Mouse (Mus musculus) ES-Bruce4 (cell line): ENCODE results near the gene Inpp4b. TPM values are rescaled to one million over a fixed set of nuclear protein-coding genes. Genes with fewer than 3 reads are reported as not detected.

Source experiments
- H3K27ac ChIP-seq: 2 replicates; pipeline ENCODE4 v1.5.1; 2012; ENCODE audit warnings: low read length, inconsistent platforms; ENCODE audit not compliant: insufficient read depth
- H3K27me3 ChIP-seq: 2 replicates; pipeline ENCODE4 v1.6.1; 2012; ENCODE audit warnings: mild to moderate bottlenecking, low read length, inconsistent platforms; ENCODE audit not compliant: control insufficient read depth, poor library complexity, insufficient read depth, severe bottlenecking
- H3K36me3 ChIP-seq: 2 replicates; pipeline ENCODE4 v1.6.1; 2012; ENCODE audit warnings: inconsistent platforms, mild to moderate bottlenecking, low read length, moderate library complexity; ENCODE audit not compliant: control insufficient read depth, poor library complexity, insufficient read depth, severe bottlenecking
- H3K4me1 ChIP-seq: one replicate; pipeline ENCODE4 v1.8.1; 2011; ENCODE audit warnings: low read length; ENCODE audit not compliant: control insufficient read depth, insufficient read depth
- H3K4me3 ChIP-seq: 2 replicates; pipeline ENCODE4 v1.5.1; 2011; ENCODE audit warnings: low read depth, mild to moderate bottlenecking, low read length
- H3K9ac ChIP-seq: 2 replicates; pipeline ENCODE4 v1.6.1; 2012; ENCODE audit warnings: low read depth, mild to moderate bottlenecking, inconsistent platforms; ENCODE audit not compliant: poor library complexity, severe bottlenecking
- H3K9me3 ChIP-seq: replicated peaks from 2 replicates; pipeline ENCODE4 v1.6.1; 2012; ENCODE audit warnings: mild to moderate bottlenecking, low read length, inconsistent platforms; ENCODE audit not compliant: control insufficient read depth, poor library complexity, insufficient read depth, severe bottlenecking
- CTCF ChIP-seq: IDR thresholded peaks from one replicate; pipeline ENCODE4 v1.8.1; 2011; ENCODE audit warnings: low read depth, low read length
- EP300 ChIP-seq: IDR thresholded peaks from 2 replicates; pipeline ENCODE4 v1.6.1; 2011; ENCODE audit warnings: low read depth, low read length; ENCODE audit not compliant: insufficient read depth
- POLR2A ChIP-seq: IDR thresholded peaks from one replicate; pipeline ENCODE4 v1.8.1; 2011; ENCODE audit warnings: low read length; ENCODE audit not compliant: insufficient read depth
- polyA plus RNA-seq: library from polyadenylated mRNA; stranded (reverse); fragments of >200 nt; gene quantifications from 2 replicates; pipeline ENCODE4 v1.2.4, GENCODE M21; 2011; ENCODE audit warnings: low read depth; ENCODE audit not compliant: missing spikeins, insufficient read depth, insufficient read length

The Inpp4b gene
- polyA plus RNA-seq, 1 experiment = not detected

DNA sequence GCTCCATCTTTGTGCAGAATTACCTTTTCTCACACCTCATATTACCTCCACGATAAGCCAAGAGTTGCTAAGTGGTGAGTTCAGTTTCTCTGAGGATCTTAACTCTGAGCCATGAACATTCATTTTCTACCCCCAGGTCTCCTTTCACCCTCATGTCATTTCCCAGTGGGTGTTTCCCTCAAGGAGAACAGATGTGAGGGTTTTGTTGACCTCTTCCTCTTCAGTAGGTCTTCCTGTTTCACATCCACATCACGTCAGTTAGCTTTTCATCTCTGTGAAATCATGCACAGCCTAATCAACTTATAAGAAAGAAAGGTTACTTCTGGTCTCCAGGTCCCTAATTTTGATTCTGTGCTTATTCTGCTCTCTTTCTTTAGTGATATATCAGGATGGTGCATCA lies 124.4 kb downstream of the Inpp4b start:
- no peak overlapping the region for H3K4me3 ChIP-seq
- no peaks in the 10 kb centered on the region for H3K36me3 ChIP-seq
- no peak overlapping the region for H3K9ac ChIP-seq
- no peaks in the 10 kb centered on the region for H3K27me3 ChIP-seq
- no peak overlapping the region for H3K27ac ChIP-seq
- no peaks in the 10 kb centered on the region for H3K9me3 ChIP-seq
- TF ChIP-seq CTCF = no peak
- no peak for TF ChIP-seq POLR2A
- no peak for TF ChIP-seq EP300
- no peaks in the 10 kb centered on the region for H3K4me1 ChIP-seq

DNA sequence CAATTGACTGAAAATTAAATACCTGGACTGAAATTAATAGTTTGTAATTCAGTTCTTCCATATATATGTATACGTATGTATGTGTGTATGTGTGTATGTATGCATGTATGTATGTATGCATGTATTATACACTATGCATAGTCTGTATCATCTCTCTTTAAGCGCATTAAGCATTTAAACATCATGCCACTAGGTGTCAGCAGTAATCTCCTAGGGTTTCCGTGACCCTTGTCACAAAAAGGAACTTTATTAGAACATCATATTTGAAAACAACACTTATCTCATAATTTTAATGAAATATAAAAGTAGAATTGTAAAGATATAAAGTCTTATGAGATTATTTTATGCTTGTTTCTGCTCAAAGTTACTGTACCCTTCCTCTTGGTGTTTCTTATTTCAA lies 136.3 kb downstream of the Inpp4b start:
- H3K27ac ChIP-seq = no peak overlapping the region
- H3K27me3 ChIP-seq = no peaks in the 10 kb centered on the region; the same call in 1 of the 2 replicates
- H3K36me3 ChIP-seq = no peaks in the 10 kb centered on the region
- H3K4me1 ChIP-seq = no peaks in the 10 kb centered on the region
- H3K4me3 ChIP-seq = no peak overlapping the region
- TF ChIP-seq EP300 (no peak), POLR2A (no peak), CTCF (no peak)
- H3K9me3 ChIP-seq = no peaks in the 10 kb centered on the region
- H3K9ac ChIP-seq = no peak overlapping the region

DNA sequence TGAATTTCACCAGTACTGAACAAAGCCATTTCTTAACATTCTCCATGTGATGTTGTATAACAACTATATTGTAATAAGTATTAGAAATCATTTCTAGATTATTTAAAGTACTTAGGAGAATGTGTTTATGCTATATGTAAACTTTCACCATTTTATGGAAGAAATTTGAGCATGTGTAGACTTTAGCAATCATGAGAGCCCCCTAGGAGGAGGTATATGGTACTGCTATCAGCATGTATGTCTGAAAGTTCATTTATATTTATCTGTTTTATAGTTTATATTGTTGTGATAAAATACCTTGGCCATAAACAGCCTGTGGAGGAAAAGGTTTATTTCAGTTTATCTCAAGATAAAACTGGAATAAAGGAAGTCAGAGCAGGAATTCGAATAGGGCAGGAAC lies 141.5 kb downstream of the Inpp4b start:
- Histone ChIP-seq H3K9me3 (no peaks in the 10 kb centered on the region), H3K4me1 (no peaks in the 10 kb centered on the region), H3K4me3 (no peak overlapping the region), H3K27ac (no peak overlapping the region), H3K9ac (no peak overlapping the region), H3K27me3 (no peaks in the 10 kb centered on the region; the same call in 1 of the 2 replicates), H3K36me3 (no peaks in the 10 kb centered on the region)
- TF ChIP-seq EP300 (no peak), CTCF (no peak), POLR2A (no peak)

DNA sequence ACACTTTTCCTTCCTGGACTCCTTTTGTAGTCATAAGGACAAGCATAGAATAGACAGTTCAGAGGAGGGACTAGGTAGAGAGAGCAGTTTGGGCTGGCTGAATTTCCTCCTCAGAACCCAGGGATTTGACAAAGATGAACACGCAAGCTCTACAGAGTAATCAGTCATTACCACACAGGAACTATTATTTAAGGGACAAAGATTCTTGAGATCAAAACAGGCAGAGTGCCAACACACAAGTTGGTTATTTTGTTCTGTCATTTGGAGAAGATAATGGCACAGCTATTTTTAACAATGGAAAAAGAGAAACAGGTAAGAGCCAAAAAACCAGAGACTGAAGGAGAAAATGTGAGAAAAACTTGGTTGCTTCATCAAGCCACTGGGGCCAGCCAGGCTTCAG lies 143.3 kb downstream of the Inpp4b start:
- H3K9me3 ChIP-seq = no peaks in the 10 kb centered on the region
- H3K27me3 ChIP-seq = no peaks in the 10 kb centered on the region; the same call in 1 of the 2 replicates
- no peaks in the 10 kb centered on the region for H3K36me3 ChIP-seq
- H3K27ac ChIP-seq = no peak overlapping the region
- no peak overlapping the region for H3K4me3 ChIP-seq
- TF ChIP-seq POLR2A (no peak), EP300 (no peak), CTCF (no peak)
- H3K4me1 ChIP-seq = no peaks in the 10 kb centered on the region
- H3K9ac ChIP-seq = no peak overlapping the region

DNA sequence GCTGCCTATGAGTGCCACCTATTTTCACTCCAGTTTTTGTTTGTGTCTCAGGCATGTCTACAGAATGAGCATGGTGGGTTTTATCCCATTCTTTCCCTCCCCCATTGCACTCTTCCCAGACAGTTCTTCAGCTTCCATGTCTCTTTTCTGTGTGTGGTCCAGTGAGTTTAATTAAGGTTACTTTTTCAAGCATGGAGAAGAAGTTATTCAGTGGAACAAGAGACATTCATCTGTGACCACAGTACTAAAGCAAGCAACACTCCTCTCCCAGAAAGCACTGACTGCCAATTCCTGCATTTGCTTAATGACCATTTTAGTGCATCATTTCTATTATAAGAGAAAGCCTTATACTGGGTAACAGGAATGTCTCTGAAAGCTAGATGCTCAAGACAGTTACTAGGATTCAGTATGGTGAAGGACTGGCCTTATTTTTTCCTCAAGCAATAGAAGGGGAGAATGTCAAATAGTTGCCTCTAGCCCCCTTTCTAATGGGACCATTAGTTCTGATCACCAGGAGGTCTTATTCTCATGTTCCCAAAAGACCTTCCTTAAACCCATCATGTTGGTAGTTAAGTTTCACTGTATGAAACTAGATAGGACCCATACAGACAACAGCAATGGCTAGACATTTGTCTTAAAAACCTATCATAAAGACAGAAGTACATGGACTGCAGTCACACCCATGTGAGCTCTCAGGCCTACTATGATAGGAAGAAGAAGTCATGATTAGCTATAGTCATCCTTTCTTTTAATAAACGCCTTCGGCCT lies 147.7 kb downstream of the Inpp4b start:
- Histone ChIP-seq H3K27me3 (no peaks in the 10 kb centered on the region), H3K36me3 (no peaks in the 10 kb centered on the region), H3K9ac (no peak overlapping the region), H3K9me3 (no peaks in the 10 kb centered on the region), H3K27ac (no peak overlapping the region), H3K4me1 (no peaks in the 10 kb centered on the region), H3K4me3 (no peak overlapping the region)
- TF ChIP-seq EP300 (no peak), POLR2A (no peak)

DNA sequence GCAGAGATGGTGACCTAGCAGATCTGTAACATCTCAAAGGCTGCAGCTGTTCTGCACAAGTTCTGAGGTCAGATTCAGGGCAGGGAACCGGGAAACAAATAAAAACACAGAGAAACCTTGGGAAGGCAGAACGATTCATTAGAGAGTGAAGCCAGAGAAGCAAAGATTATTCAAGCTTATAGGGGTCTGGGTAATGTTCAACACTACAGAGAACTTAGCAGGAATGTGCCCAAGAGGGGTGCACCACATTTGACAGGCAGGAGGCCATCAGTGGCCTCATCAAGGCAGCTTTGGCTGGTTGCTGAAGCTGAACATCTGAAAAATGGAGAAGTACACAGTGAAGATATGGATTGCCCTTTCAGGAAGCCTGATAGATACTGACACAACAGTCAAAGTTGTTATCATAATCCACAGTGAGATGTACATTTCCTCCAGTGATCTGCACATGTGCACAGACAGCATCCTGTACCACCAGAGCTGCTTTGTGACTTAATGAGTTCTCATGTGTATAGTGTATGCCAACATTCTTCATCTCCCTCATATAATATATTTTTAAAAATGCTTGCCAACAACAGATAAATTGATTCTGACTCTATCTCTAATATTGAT lies 148.8 kb downstream of the Inpp4b start:
- H3K27me3 ChIP-seq = no peaks in the 10 kb centered on the region
- H3K4me1 ChIP-seq = no peaks in the 10 kb centered on the region
- no peaks in the 10 kb centered on the region for H3K9me3 ChIP-seq
- TF ChIP-seq EP300 (no peak), POLR2A (no peak)
- no peak overlapping the region for H3K4me3 ChIP-seq
- H3K9ac ChIP-seq = no peak overlapping the region
- no peak overlapping the region for H3K27ac ChIP-seq
- H3K36me3 ChIP-seq = no peaks in the 10 kb centered on the region
